Mouse (Mus musculus) adipocyte (in vitro differentiated cells): Measurements from ENCODE around the gene Ccdc154.
A peak's percentile ranks its signal among the peaks of the same experiment; 100 is the strongest.
"Not testable (repeated sequence)": the region's sequence is repeated elsewhere in the genome, so short reads cannot be mapped to it uniquely, and the experiment has no call there.

ENCODE experiments used
- DNase-seq: peaks from one replicate; pipeline ENCODE4 v3.0.0-alpha.2; 2016; ENCODE audit warnings: low spot score

The Ccdc154 gene

DNA sequence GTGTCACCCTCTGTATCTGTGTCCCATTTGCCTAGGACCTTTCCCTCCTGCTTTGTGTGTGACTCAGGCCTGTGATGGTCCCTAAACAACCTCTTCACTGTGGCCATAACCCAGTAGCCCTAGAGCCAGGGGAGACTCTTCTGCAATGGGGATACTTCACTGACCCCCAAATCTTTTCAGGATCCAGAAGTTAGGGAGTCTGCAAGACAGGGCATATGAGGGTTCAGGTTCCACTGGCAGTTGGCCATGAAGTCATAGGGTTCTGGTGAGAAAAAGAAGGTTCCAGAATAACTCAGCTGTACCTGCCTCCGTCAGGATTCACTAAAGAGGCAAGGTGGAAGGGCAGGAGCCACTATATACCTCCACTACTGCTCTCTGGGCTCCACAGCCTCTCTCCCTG is at the start of gene Ccdc154:
TSS of gene Ccdc154 (plus strand) at position 301 of the 400 bp plus-strand sequence.
- no peak for DNase-seq

DNA sequence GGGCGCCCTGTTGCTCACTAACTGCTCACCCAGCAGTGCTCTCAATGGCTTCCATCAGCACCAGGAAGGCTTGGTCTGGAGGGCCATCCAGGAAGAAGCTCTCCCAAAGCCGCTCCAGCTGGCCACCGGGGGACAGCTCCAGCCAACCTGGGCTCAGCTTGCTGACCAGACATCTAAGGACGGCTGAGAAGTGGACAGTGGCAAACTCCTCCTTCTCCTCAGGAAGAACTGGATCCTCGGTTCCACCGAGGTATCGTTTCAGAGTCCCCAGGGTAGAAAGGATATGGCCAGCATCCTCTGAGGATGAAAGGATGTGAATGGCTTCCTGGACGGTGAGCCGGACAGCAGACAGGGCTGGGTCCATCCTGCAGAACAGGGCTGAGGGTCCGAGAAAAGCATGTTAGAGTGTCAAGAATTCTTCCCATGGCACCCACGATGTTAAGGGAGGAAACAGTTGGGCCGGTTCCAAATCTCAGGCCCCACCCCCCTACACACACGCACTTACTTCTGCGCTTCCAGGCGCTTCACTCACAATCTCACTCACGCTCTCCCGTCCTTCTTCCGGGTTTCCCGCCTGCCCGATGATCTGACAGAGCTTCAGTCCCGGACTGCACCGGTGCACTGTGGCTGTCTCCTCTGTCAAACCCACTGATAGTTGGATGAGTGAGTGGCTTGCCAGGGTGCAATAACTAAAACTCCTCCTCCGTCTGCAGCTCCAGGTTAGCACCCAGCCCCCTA is 47.2 kb upstream of the Ccdc154 start:
- no peak for DNase-seq

GRCm38 (mm10) chr17:25115664-25116432 is 46.4 kb upstream of the Ccdc154 start, which contains the start of gene Telo2:
Telo2 (minus strand) TSS chr17:25115967.
- DNase-seq, result peak; percentile 92

DNA sequence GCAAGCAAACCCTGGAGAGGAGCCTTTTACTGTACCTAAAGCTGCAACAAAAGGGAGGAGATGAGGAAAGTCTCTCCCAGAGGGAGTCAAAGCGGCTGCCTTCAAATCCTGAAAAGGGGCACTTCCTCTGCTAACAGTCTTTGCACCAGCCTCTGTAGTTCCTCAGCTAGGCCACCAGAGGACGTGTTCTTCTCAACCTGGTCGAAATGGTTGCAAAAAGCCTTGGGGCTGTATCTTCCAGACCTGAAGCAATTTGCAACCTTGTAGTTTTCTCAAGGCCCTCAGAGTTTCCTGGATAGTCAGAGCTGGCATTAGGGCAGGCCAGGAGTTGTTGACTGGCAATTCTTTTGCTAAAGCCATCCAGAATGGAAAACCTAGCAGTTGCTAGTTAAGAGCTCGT is 45.0 kb upstream of the Ccdc154 start:
- DNase-seq, result no peak

DNA sequence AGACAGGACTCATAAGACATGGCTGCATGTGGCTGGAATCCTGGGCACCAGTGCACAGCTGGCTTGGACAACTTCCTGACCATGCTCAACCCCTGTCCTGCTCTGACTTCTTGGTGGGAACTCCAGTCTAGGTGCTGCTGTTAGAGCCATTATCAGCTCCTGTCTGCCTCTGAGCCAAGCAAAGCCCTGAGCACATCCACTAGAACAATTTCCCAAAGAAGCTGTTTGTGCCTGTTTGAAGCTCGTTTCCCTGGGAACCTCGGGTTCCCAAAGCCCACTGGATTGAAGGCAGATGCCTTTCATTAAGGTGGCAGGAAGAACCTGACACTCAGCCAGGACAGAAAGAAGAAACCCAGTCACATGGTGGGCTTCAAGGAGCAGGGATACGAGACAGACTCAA is 41.9 kb upstream of the Ccdc154 start, which contains the start of gene Ptx4:
TSS of gene Ptx4 (plus strand) at position 355 of the 400 bp plus-strand sequence.
- no peak for DNase-seq

GRCm38 (mm10) chr17:25123979-25124378 is 38.3 kb upstream of the Ccdc154 start:
- DNase-seq, result no peak

DNA sequence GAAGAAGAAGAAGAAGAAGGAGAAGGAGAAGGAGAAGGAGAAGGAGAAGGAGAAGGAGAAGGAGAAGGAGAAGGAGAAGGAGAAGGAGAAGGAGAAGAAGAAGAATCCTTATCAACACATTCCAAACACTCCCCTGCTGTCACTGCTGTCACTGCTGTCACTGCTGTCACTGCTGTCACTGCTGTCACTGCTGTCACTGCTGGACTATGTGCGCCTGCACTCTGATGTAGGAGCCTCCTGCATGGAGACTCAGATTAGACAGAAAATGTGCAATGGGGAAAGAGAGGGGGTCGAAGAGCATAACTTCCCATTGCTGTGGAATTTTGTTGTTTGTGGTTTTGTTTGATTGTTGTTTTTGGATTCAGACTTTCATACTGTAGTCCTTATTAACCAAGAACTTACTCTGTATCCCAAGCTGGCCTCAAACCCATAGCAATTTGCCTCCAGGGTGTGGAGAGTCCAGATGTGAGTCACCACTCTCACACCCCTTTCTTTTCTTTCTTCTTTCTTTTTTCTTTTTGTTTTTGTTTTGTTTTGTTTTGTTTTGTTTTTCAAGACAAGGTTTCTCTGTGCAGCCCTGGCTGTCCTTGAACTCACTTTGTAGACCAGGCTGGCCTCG is 36.7 kb upstream of the Ccdc154 start:
- DNase-seq, result not testable (repeated sequence)

DNA sequence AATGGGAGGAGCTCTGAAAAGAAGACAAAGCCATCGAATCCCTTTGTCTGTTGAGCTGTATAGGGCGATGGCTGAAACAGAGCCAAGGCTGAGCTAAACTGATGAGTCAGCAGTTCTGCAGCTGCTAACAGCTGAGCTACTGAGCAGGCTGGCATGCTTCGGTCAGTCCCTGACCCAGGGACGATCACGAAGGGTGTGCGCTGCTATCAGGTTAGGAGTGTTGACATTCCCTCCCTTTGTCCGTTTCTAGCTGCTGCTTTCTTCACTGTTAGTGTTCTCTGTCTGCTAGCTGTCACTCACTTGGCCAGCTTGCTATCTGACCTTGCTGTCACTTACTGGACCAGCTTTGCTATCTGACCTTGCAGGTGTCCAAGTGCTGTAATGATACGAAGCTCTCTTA is 35.2 kb upstream of the Ccdc154 start:
- DNase-seq, result peak; percentile 47

DNA sequence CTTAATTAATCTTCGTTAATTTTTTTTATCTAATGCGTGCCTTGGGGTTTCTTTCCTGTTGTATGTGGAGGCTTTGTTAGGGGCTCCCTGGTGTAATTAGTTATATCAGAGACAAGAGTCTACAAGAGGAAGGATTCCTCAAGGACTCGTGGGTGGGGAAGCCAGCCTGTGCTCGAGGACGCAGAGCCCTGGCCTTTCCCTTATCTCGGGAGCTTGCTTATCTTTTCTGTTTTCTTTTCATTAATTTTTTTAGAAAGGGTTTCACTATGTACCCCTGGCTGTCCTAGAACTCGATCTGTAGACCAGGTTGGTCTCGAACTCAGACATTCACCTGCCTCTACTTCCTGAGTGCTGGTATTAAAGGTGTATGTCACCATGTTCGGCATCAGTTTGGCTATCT is 34.6 kb upstream of the Ccdc154 start:
- DNase-seq, result no peak

- DNase-seq, result no peak
Observed at GRCm38 (mm10) chr17:25130060-25130459, 32.2 kb upstream of the Ccdc154 start.

GRCm38 (mm10) chr17:25133275-25133698 is 29.0 kb upstream of the Ccdc154 start, which contains the start of gene Clcn7:
Clcn7 (plus strand) TSS chr17:25133391.
- peak; percentile 97 for DNase-seq

DNA sequence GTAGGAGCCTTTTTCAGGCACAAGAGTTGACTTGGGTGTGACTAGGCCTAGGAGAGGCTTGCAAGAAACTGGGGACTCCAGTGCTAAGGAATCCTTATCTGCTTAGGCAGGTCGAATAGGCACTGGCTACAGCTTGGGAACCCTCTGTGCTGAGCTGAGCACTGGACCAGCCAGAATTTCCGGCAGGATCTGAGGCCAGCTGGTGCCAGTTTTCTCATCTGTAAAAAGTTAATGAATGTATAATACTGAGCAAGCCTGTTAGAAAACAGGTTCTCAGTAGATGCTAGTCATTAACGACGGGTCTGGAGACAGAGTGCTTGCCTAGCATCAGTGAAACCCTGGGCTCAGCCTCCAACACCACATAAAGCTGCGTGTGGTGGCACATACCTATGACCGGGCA is 26.6 kb upstream of the Ccdc154 start:
- DNase-seq, result no peak

DNA sequence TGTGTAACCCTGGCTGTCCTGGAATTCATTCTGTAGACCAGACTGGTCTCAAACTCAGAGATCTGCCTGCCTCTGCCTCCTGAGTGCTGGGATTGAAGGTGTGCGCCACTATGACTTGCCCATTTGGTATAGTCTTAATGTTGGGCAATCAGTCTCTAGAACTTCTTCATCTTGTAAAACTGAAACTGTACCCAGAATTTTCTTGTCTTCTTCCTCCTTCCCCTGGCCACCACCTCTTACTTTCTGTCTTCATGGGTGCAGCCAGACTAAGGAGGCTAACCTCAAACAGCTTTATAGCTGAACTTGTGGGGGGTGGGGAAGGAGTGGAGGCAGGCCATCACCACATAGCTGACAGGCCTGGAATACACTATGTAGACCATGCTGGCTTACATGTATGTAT is 23.5 kb upstream of the Ccdc154 start:
- no peak for DNase-seq

DNA sequence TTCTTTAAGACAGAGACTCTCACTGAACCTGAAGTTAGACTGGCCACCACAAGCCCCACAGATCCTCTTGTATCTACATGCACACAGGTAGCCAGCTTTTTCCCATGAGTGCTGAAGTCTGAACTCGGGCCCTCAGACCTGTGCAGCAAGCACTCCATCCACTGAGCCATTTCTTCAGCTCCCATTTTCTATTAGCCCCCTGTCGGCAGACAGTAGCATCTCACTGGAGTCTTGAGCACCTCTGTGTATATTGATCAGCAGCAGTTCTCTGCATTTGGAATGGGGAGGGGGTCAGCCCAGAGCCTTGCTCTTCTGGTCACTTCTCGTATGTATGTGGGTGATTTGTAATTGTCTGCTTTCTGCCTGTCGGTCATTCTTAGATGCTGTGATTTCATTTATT is 22.3 kb upstream of the Ccdc154 start:
- no peak for DNase-seq

GRCm38 (mm10) chr17:25163387-25163786 is 1.1 kb downstream of the Ccdc154 start:
- no peak for DNase-seq

DNA sequence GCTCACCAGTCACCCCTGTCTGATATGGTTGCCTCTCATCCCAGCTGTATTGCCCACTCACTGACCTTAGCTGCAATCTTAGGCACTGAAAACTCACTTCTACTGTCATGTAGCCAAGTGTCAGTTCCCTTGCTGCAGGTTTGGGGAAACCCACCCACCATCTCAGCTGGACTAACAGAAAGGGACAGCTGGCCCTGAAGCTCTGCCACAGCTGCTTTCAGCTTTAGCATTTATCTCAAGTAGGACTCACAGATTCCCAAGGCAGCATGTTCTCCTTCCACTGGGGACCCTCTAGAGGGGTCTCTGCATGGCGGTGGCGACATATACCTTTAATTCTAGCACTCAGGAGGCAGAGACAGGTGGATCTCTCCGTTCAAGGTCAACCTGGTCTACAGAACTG is 2.5 kb downstream of the Ccdc154 start:
- DNase-seq, result no peak

DNA sequence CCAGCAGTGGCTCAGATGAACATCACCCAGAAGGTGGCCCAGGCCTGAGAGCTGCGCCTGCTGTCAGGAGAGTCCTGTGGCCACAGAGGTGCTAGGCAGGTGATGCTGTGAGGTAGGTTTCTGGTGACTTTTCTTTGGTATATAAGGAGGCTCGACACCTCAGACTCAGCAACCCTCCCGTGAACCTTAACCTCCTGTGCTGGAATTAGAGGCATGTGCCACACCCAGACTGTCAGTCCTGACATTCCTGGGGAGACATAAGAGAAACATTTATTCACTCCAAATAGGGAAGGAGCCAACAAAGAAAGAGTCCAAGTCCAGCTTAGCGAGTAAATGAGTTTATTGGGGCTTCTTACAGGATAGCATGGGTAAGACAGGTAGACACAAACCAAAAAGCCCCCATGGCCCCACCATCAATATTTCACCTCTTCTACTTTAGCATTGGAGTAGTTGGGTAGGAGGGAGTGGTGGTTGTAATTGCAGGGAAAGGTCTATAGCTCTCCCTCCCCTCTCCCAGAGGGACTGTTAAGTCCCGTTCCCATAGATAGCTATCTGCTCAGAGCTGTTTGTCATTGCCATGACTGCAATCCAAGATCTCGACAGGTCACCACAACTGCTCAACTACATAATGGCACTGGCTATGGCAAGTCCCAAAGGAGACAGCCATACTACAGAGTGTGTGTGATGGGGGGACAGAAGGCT is 3.9 kb downstream of the Ccdc154 start:
- DNase-seq, result no peak

DNA sequence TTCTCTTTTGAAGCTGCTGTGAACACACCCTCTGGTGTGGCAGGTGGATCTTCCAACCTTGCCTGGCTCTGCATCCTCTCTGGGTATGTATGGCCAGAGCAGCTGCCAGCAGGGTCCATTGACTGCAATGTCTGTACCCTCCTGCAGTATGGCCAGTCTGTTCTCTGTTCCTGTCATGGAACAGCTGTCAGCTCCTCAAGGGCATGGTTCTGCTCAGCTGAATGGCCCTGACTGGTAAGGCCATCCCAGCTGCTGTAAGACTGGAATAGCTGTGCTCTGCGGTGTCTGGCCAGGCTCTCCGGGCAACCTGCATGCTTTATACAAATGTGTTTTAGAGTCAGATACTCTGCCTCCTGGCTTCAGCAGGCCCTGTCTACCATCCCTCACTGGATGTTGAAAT is 7.4 kb downstream of the Ccdc154 start:
- DNase-seq, result no peak

DNA sequence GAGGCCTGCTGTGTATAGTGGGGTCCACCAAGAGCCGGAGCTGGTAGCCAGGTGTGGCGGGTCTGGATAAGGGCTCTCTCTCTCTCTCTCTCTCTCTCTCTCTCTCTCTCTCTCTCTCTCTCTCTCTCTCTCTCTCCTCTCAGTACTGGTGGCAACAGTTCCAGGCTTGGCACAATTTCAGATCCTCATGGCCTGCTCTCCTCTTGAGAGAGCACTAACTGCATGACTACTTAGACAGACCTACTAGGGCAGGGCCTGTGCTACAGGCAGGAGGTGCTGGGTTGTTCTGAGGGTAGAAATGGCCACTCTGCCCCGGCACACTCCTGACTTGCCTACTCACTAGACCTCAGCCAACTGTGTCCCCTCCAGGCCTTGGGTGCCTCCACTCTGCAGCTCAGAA is 10.3 kb downstream of the Ccdc154 start:
- no peak for DNase-seq

DNA sequence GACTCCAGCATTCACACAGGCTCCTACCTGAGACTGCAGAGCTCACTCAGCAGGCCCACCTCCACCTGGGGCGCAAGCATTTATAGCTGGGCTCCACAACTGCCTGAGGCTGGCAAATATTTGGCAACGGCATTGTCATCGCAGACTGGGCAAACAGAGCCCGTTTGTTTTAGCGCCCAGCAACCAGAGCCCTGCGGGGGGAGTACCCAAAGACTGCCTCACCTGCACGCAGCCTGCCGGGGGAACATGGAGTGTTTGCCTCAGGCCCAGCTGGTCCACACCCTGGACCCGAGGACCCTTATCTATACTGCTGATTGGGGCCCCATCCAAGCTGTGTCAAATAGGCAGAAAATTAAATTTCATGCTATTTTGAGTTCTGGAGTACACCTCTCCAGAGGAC is 13.2 kb downstream of the Ccdc154 start, which contains the start of gene Gm38655:
TSS of gene Gm38655 (minus strand) at position 61 of the 400 bp plus-strand sequence.
- no peak for DNase-seq

- DNase-seq, result no peak
Observed at GRCm38 (mm10) chr17:25183232-25183631, 21.0 kb downstream of the Ccdc154 start.

DNA sequence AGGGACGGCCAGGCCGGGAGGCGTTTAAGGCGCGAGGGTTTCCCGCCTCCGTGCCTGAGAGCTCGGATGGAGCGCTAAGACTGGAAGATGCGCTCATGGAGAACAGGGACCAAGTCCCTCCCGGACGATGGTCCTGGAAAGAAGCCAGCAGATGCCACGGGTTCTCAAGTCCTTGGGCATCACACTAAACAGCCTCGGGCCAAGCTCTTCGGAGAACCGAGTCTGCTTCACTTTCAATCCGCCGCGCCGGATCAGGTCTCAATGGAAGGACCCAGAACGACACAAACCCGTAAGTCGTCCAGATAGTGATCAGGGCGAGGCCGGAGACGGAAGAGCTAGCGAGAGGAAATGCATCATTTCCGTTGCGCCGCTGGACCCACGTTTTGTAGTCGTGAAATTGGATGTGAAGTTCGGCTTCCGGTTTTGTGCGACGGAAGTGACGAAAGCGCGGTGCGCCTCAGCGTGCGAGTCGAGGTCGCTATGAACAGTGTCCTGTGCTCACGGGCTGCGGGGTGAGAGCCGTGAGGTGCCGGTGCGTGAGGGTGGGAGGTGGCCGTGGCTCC is 21.9 kb downstream of the Ccdc154 start, which contains the start of gene BC003965:
TSS of gene BC003965 (plus strand) at position 426 of the 563 bp plus-strand sequence.
- peak; percentile 99 for DNase-seq
